Mouse (Mus musculus) layer of hippocampus, adult 2 months (tissue): ENCODE data around the gene Nckap1. TPM values are rescaled to one million over a fixed set of nuclear protein-coding genes. Genes with fewer than 3 reads are reported as not detected.

Source experiments
- DNase-seq, 2 experiments: peaks; one replicate each; pipeline ENCODE4 v3.0.0; 2022; ENCODE audit warnings: low spot score in 2 of 2
- H3K27ac ChIP-seq: fragments of 200-600 bp; 2 replicates; pipeline ENCODE4 v1.8.1; 2022
- H3K4me3 ChIP-seq: fragments of 200-600 bp; 2 replicates; pipeline ENCODE4 v1.8.1; 2022; ENCODE audit warnings: mild to moderate bottlenecking
- CTCF ChIP-seq: fragments of 200-600 bp; conservative IDR thresholded peaks from 2 replicates; pipeline ENCODE4 v1.8.1; 2022; ENCODE audit warnings: antibody characterized with exemption, mild to moderate bottlenecking, moderate library complexity
- microRNA-seq, 2 experiments: library from miRNA; unstranded; fragments of <30 nt; microRNA quantifications; one replicate each; pipeline ENCODE4 v1.2.0; 2021
- total RNA-seq, 2 experiments: library from RNA; stranded (reverse); gene quantifications; 2 replicates each; pipeline ENCODE4 v1.2.3; 2021

Nckap1 gene
- total RNA-seq, 2 experiments from 2014 or later: 541 to 558 TPM

GRCm38 (mm10) chr2:80461827-80462226 is 119.4 kb downstream of the Nckap1 start:
- TF ChIP-seq CTCF: no peak
- H3K27ac ChIP-seq: no peak overlapping the region
- no peak for DNase-seq
- no peak overlapping the region for H3K4me3 ChIP-seq

Small RNA genes within 50 kb of the gene (microRNA-seq; reads per million reads assigned to microRNA genes)
- gene Mir684-1: 0 reads per million in 2 experiments

Other genes with a start within 250 kb of the Nckap1 start
- 10 to 100 TPM; 29.3 to 33.6 TPM for gene Frzb, start 133.8 kb downstream of the Nckap1 start, total RNA-seq
- 10 to 100 TPM; 27.9 to 28.4 TPM for gene Dusp19, start 35.7 kb upstream of the Nckap1 start, total RNA-seq
- gene Nup35, start 35.9 kb upstream of the Nckap1 start, total RNA-seq: 10 to 100 TPM; 16.5 to 18.8 TPM